ENCODE assay signal across 9 mouse cellular contexts in the genomic region with DNA sequence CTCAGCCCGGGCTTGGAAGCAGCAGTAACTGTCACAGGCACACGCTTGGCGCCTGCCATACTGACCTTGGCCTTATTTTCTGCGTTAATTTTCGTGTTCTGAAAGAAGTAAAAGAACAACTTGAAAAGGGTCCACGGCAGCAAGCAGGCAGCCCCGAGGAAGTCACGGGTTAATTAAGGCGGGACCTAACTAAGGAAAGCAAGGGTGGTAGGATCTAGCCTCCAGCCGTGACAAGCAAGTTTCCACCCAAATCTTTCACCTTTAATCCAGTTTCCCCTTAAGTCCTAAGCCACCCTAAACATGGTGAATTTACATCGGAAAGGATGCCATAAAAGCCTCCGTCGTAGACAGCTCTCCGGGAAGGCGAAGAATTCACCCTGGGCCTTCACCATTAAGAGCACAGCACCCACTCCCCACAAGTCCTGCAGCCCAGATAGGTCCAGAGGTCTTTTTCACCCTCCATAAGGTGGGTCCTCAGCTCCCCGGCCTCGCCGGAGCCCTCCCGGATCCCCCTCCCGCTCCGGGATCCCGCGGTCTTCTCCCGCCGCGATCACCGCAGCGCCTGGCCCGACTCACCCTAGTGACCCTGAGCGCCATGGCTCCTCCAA. TPM values are rescaled to one million over a fixed set of nuclear protein-coding genes. Genes with fewer than 3 reads are reported as not detected.
DNase-seq lines count a peak whose midpoint lies in the region; ATAC-seq lines count a peak whose summit lies in the region.
"Had no signal": no experiment of that assay in that cellular context is flagged by ENCODE, and none has a peak within 500 bp of the region (broad histone marks: within the 10 kb centered on the region; RNA-seq: fewer than 3 reads in every experiment).

No protein-coding gene starts in this region.

- intact Hi-C loops in heart, postnatal 36 days (cut with DNase I) = loop anchor here (5.0 kb wide), 1 partner anchor 46 kb away; the partner anchor contains the start of gene Slc30a5

- peak; percentile 77 for DNase-seq in heart, embryonic 10.5 days (ENCODE audit: low spot score)
- no peak for DNase-seq in heart, postnatal 36 days
- DNase-seq in CD4-positive helper T cell, adult 2 months (ENCODE audit: low read depth, low spot score) = peak; percentile 47
- no peak for DNase-seq in right cerebral cortex, postnatal 4 days
- DNase-seq in cerebellum, postnatal 4 days (ENCODE audit: low spot score in 2 of 2) = no peak

- H3K9ac ChIP-seq in embryonic facial prominence, embryonic 13.5 days = peak overlapping the region; percentile 90
- H3K9ac ChIP-seq in intestine, embryonic 16.5 days (ENCODE audit: low read depth, low read length) = peak overlapping the region; percentile 72

- H3K36me3 ChIP-seq in heart, embryonic 10.5 days = peaks cover 40% of the 10 kb centered on the region
- peaks cover 24% of the 10 kb centered on the region for H3K36me3 ChIP-seq in embryonic facial prominence, embryonic 13.5 days
- H3K36me3 ChIP-seq in intestine, embryonic 16.5 days (ENCODE audit: control insufficient read depth, insufficient read depth, low read length) = no peaks in the 10 kb centered on the region

- under 1% methylated on average over 30 of the region's 30 CpGs for WGBS in heart, embryonic 10.5 days
- under 1% methylated on average over 30 of the region's 30 CpGs for WGBS in embryonic facial prominence, embryonic 13.5 days
- under 1% methylated on average over 30 of the region's 30 CpGs for WGBS in intestine, embryonic 16.5 days

- peak overlapping the region; percentile 84 for H3K4me2 ChIP-seq in embryonic facial prominence, embryonic 13.5 days
- peak overlapping the region; percentile 52 for H3K4me2 ChIP-seq in intestine, embryonic 16.5 days (ENCODE audit: low read depth, low read length)

- peak overlapping the region; percentile 78 for H3K4me3 ChIP-seq in heart, embryonic 10.5 days
- H3K4me3 ChIP-seq in embryonic facial prominence, embryonic 13.5 days = peak overlapping the region; percentile 87
- peak overlapping the region; percentile 63 for H3K4me3 ChIP-seq in intestine, embryonic 16.5 days (ENCODE audit: low read length)

- ATAC-seq in embryonic facial prominence, embryonic 13.5 days (ENCODE audit: insufficient number of reproducible peaks, insufficient read depth, low FRiP score, low TSS enrichment, low read depth) = peak; percentile 33; the same call in 1 of the 2 replicates
- ATAC-seq in intestine, embryonic 16.5 days = peak; percentile 41
- ATAC-seq in monocyte, adult 5-6 weeks (replicated peaks; ENCODE audit: insufficient number of reproducible peaks, low FRiP score, low TSS enrichment, poor library complexity, severe bottlenecking) = 0 out of 2 replicates have a peak, but pooled peaks have one; percentile 14

- peak overlapping the region; percentile 93 for H3K27ac ChIP-seq in heart, embryonic 10.5 days
- peak overlapping the region; percentile 57; the same call in 1 of the 2 replicates for H3K27ac ChIP-seq in embryonic facial prominence, embryonic 13.5 days
- H3K27ac ChIP-seq in intestine, embryonic 16.5 days (ENCODE audit: low read length) = peak overlapping the region; percentile 8; the same call in 1 of the 2 replicates

- H3K9me3 ChIP-seq in heart, embryonic 10.5 days = no peaks in the 10 kb centered on the region
- no peaks in the 10 kb centered on the region for H3K9me3 ChIP-seq in embryonic facial prominence, embryonic 13.5 days
- no peaks in the 10 kb centered on the region for H3K9me3 ChIP-seq in intestine, embryonic 16.5 days (ENCODE audit: control insufficient read depth, low read length)

- peaks cover 20% of the 10 kb centered on the region for H3K4me1 ChIP-seq in heart, embryonic 10.5 days
- peaks cover 22% of the 10 kb centered on the region for H3K4me1 ChIP-seq in embryonic facial prominence, embryonic 13.5 days
- peaks cover 18% of the 10 kb centered on the region for H3K4me1 ChIP-seq in intestine, embryonic 16.5 days (ENCODE audit: control insufficient read depth, insufficient read depth, low read length)

- H3K27me3 ChIP-seq in heart, embryonic 10.5 days (ENCODE audit: insufficient read depth, poor library complexity, severe bottlenecking) = no peaks in the 10 kb centered on the region
- H3K27me3 ChIP-seq in embryonic facial prominence, embryonic 13.5 days = no peaks in the 10 kb centered on the region
- no peaks in the 10 kb centered on the region for H3K27me3 ChIP-seq in intestine, embryonic 16.5 days (replicated peaks; ENCODE audit: control insufficient read depth, insufficient read depth, low read length)
- H3K27me3 ChIP-seq: Patski had no signal

RNA-seq across cellular contexts. Expression of gene Ccnb1, which starts 0.5 kb away (rescaled TPM):
- 295 and 306 TPM in 2 replicates for polyA plus RNA-seq in heart, embryonic 10.5 days (2016; fragmentation: Nextera tagmentation; extraction: Ambion mirVana)
- 1 to 10 TPM; 1.2 to 1.3 TPM for total RNA-seq in heart, postnatal 36 days (2021)
- polyA plus RNA-seq in embryonic facial prominence, embryonic 13.5 days (2015; fragmentation: Nextera tagmentation; extraction: Ambion mirVana) = 232 and 240 TPM in 2 replicates
- 169 and 199 TPM in 2 replicates for polyA plus RNA-seq in intestine, embryonic 16.5 days (2015; fragmentation: Nextera tagmentation; extraction: Ambion mirVana)
- total RNA-seq in monocyte, adult 5-6 weeks (2017) = 1.5 to 1.8 TPM (median 1.6 TPM) in 3 replicates

RNA-seq across cellular contexts. Expression of gene Cenph, which starts 10.2 kb away (rescaled TPM):
- 28.9 and 38.1 TPM in 2 replicates for polyA plus RNA-seq in heart, embryonic 10.5 days (2016; fragmentation: Nextera tagmentation; extraction: Ambion mirVana)
- total RNA-seq in heart, postnatal 36 days (2021) = under 1 TPM in 1 of 2 experiments, not detected in 1; 0.31 TPM
- 43.7 and 44.6 TPM in 2 replicates for polyA plus RNA-seq in embryonic facial prominence, embryonic 13.5 days (2015; fragmentation: Nextera tagmentation; extraction: Ambion mirVana)
- polyA plus RNA-seq in intestine, embryonic 16.5 days (2015; fragmentation: Nextera tagmentation; extraction: Ambion mirVana) = 22.6 and 29.0 TPM in 2 replicates
- total RNA-seq in monocyte, adult 5-6 weeks (2017) = 0.68 to 3.1 TPM (median 2.5 TPM) in 3 replicates

RNA-seq across cellular contexts. Expression of gene Mrps36, which starts 41.5 kb away (rescaled TPM):
- 202 and 238 TPM in 2 replicates for polyA plus RNA-seq in heart, embryonic 10.5 days (2016; fragmentation: Nextera tagmentation; extraction: Ambion mirVana)
- total RNA-seq in heart, postnatal 36 days (2021) = 100 to 1,000 TPM; 196 to 207 TPM
- polyA plus RNA-seq in embryonic facial prominence, embryonic 13.5 days (2015; fragmentation: Nextera tagmentation; extraction: Ambion mirVana) = 123 and 141 TPM in 2 replicates
- 296 and 320 TPM in 2 replicates for polyA plus RNA-seq in intestine, embryonic 16.5 days (2015; fragmentation: Nextera tagmentation; extraction: Ambion mirVana)
- 24.7 to 40.9 TPM (median 39.2 TPM) in 3 replicates for total RNA-seq in monocyte, adult 5-6 weeks (2017)

RNA-seq across cellular contexts. Expression of gene Slc30a5, which starts 47.3 kb away (rescaled TPM):
- polyA plus RNA-seq in heart, embryonic 10.5 days (2016; fragmentation: Nextera tagmentation; extraction: Ambion mirVana) = 39.0 and 45.6 TPM in 2 replicates
- 10 to 100 TPM; 20.1 to 23.0 TPM for total RNA-seq in heart, postnatal 36 days (2021)
- polyA plus RNA-seq in embryonic facial prominence, embryonic 13.5 days (2015; fragmentation: Nextera tagmentation; extraction: Ambion mirVana) = 50.6 and 54.5 TPM in 2 replicates
- 59.1 and 70.4 TPM in 2 replicates for polyA plus RNA-seq in intestine, embryonic 16.5 days (2015; fragmentation: Nextera tagmentation; extraction: Ambion mirVana)
- total RNA-seq in monocyte, adult 5-6 weeks (2017) = 64.2 to 92.8 TPM (median 72.0 TPM) in 3 replicates

RNA-seq across cellular contexts. Expression of gene Cdk7, which starts 55.2 kb away (rescaled TPM):
- 86.2 and 106 TPM in 2 replicates for polyA plus RNA-seq in heart, embryonic 10.5 days (2016; fragmentation: Nextera tagmentation; extraction: Ambion mirVana)
- 10 to 100 TPM; 21.1 to 22.2 TPM for total RNA-seq in heart, postnatal 36 days (2021)
- polyA plus RNA-seq in embryonic facial prominence, embryonic 13.5 days (2015; fragmentation: Nextera tagmentation; extraction: Ambion mirVana) = 91.7 and 98.8 TPM in 2 replicates
- 71.5 and 78.7 TPM in 2 replicates for polyA plus RNA-seq in intestine, embryonic 16.5 days (2015; fragmentation: Nextera tagmentation; extraction: Ambion mirVana)
- 21.2 to 49.2 TPM (median 26.1 TPM) in 3 replicates for total RNA-seq in monocyte, adult 5-6 weeks (2017)

Comparison
In these comparisons a context has a peak if more than half of its experiments do, and no peak if none do; other contexts are left out.
1. DNase-seq: peak in heart, embryonic 10.5 days (single experiment) and CD4-positive helper T cell, adult 2 months (single experiment); none in heart, postnatal 36 days (0 of 2), right cerebral cortex, postnatal 4 days (single experiment) and cerebellum, postnatal 4 days (0 of 2).
2. H3K27ac ChIP-seq: peak in every context shown above with its lines; median percentile 93 in heart, embryonic 10.5 days; 57 in embryonic facial prominence, embryonic 13.5 days; 8 in intestine, embryonic 16.5 days.
3. Peak in every context shown above with its lines, with median percentiles within 50 percentile points of each other: H3K4me3 ChIP-seq and ATAC-seq.